Mouse (Mus musculus) CH12.LX (cell line): ENCODE measurements at regions not wholly inside any gene's neighbourhood (a gene's known extent, or its start where the extent isn't known, plus 50 kb on each side); places are given as distances from the start of the nearest gene placed in this dataset.

Experiments
- DNase-seq: peaks from one replicate; pipeline ENCODE4 v3.0.0-alpha.2; 2013; ENCODE audit errors: extremely low read depth
- H3K27ac ChIP-seq: 2 replicates; pipeline ENCODE4 v1.5.1; 2012; ENCODE audit warnings: low read depth, mild to moderate bottlenecking, control low read depth, moderate library complexity; ENCODE audit not compliant: insufficient read depth
- H3K27me3 ChIP-seq: replicated peaks from 2 replicates; pipeline ENCODE3; 2012; ENCODE audit warnings: inconsistent platforms
- H3K36me3 ChIP-seq, 2 experiments: replicated peaks in 1 of 2; 2 replicates each; pipeline versions ENCODE3 to v1.6.1; 2012; ENCODE audit warnings: inconsistent platforms in 1 of 2, low read length in 1 of 2, mild to moderate bottlenecking in 1 of 2, mixed read lengths in 1 of 2, moderate library complexity in 1 of 2; ENCODE audit not compliant: control insufficient read depth in 1 of 2, insufficient read depth in 1 of 2
- H3K4me1 ChIP-seq, 2 experiments: 2 replicates each; pipeline ENCODE4 v1.6.1; 2012; ENCODE audit warnings: inconsistent platforms in 1 of 2, moderate library complexity in 1 of 2; ENCODE audit not compliant: insufficient read depth in 2 of 2, control insufficient read depth in 1 of 2
- H3K4me2 ChIP-seq: 2 replicates; pipeline ENCODE4 v1.6.1; 2012; ENCODE audit warnings: low read depth, mild to moderate bottlenecking, control low read depth; ENCODE audit not compliant: poor library complexity, insufficient read depth, severe bottlenecking
- H3K4me3 ChIP-seq, 3 experiments: fragments of 150-350 bp in 1 of 3; sonication (generic) in 1 of 3; replicated peaks in 1 of 3; 2 replicates each; pipeline versions ENCODE3 to v1.5.1; 2011 to 2012; ENCODE audit warnings: low read depth in 2 of 3, low read length in 2 of 3, mild to moderate bottlenecking in 2 of 3, moderate library complexity in 2 of 3, control low read depth in 1 of 3, improper control_type of control experiment in 1 of 3, inconsistent platforms in 1 of 3, mixed read lengths in 1 of 3; ENCODE audit not compliant: poor library complexity in 1 of 3
- H3K79me2 ChIP-seq: replicated peaks from 2 replicates; pipeline ENCODE4 v1.6.1; 2012; ENCODE audit warnings: mild to moderate bottlenecking, moderate library complexity; ENCODE audit not compliant: control insufficient read depth, poor library complexity, insufficient read depth, severe bottlenecking; ENCODE audit errors: extremely low read depth
- H3K9ac ChIP-seq: 2 replicates; pipeline ENCODE4 v1.6.1; 2012; ENCODE audit warnings: low read depth, mild to moderate bottlenecking, control low read depth, moderate library complexity; ENCODE audit not compliant: insufficient read depth
- H3K9me3 ChIP-seq: replicated peaks from 2 replicates; pipeline ENCODE3; 2012; ENCODE audit warnings: low read length, inconsistent platforms, mixed read lengths
- CHD2 ChIP-seq: IDR thresholded peaks from 2 replicates; pipeline ENCODE4 v1.6.1; 2011; ENCODE audit warnings: low read length, improper control_type of control experiment
- ELF1 ChIP-seq: IDR thresholded peaks from 2 replicates; pipeline ENCODE4 v1.6.1; 2014; ENCODE audit warnings: low read depth, mild to moderate bottlenecking, inconsistent platforms, low read length, improper control_type of control experiment
- ETS1 ChIP-seq: conservative IDR thresholded peaks from 2 replicates; pipeline ENCODE4 v1.6.1; 2012; ENCODE audit warnings: low read depth, mild to moderate bottlenecking, inconsistent platforms, low read length, improper control_type of control experiment, moderate library complexity
- IRF4 ChIP-seq: IDR thresholded peaks from 2 replicates; pipeline ENCODE4 v1.6.1; 2014; ENCODE audit warnings: low read depth, mild to moderate bottlenecking, inconsistent platforms, low read length, improper control_type of control experiment
- JUND ChIP-seq: conservative IDR thresholded peaks from 2 replicates; pipeline ENCODE4 v1.6.1; 2011; ENCODE audit warnings: low read depth, low read length, improper control_type of control experiment
- MAX ChIP-seq: IDR thresholded peaks from 2 replicates; pipeline ENCODE4 v1.6.1; 2011; ENCODE audit warnings: low read length, improper control_type of control experiment
- MAZ ChIP-seq: IDR thresholded peaks from 2 replicates; pipeline ENCODE4 v1.6.1; 2012; ENCODE audit warnings: low read depth, mild to moderate bottlenecking, inconsistent platforms, low read length, improper control_type of control experiment, moderate library complexity
- MXI1 ChIP-seq: IDR thresholded peaks from 2 replicates; pipeline ENCODE4 v1.6.1; 2011; ENCODE audit warnings: mild to moderate bottlenecking, low read depth, low read length, improper control_type of control experiment
- MYC ChIP-seq: IDR thresholded peaks from 2 replicates; pipeline ENCODE4 v1.6.1; 2011; ENCODE audit warnings: low read depth, mild to moderate bottlenecking, improper control_type of control experiment, low read length
- NRF1 ChIP-seq: IDR thresholded peaks from 2 replicates; pipeline ENCODE4 v1.6.1; 2014; ENCODE audit warnings: low read depth, mild to moderate bottlenecking, inconsistent platforms, low read length, improper control_type of control experiment, moderate library complexity
- PAX5 ChIP-seq: IDR thresholded peaks from 2 replicates; pipeline ENCODE4 v1.6.1; 2012; ENCODE audit warnings: low read length, inconsistent platforms, mixed read lengths
- POLR2AphosphoS2 ChIP-seq: IDR thresholded peaks from 2 replicates; pipeline ENCODE4 v1.6.1; 2011; ENCODE audit warnings: low read depth, low read length, improper control_type of control experiment
- RAD21 ChIP-seq: IDR thresholded peaks from 2 replicates; pipeline ENCODE4 v1.6.1; 2011; ENCODE audit warnings: low read depth, mild to moderate bottlenecking, low read length, improper control_type of control experiment, moderate library complexity
- SIN3A ChIP-seq: IDR thresholded peaks from 2 replicates; pipeline ENCODE4 v1.6.1; 2012; ENCODE audit warnings: low read length, improper control_type of control experiment, inconsistent platforms
- SMC3 ChIP-seq: IDR thresholded peaks from 2 replicates; pipeline ENCODE4 v1.6.1; 2011; ENCODE audit warnings: low read depth, low read length, improper control_type of control experiment
- TBP ChIP-seq: conservative IDR thresholded peaks from 2 replicates; pipeline ENCODE4 v1.6.1; 2011; ENCODE audit warnings: low read depth, low read length, improper control_type of control experiment
- USF1 ChIP-seq: IDR thresholded peaks from 2 replicates; pipeline ENCODE4 v1.6.1; 2014; ENCODE audit warnings: low read depth, mild to moderate bottlenecking, inconsistent platforms, low read length, improper control_type of control experiment
- ZC3H11A ChIP-seq: IDR thresholded peaks from 2 replicates; pipeline ENCODE4 v1.6.1; 2012; ENCODE audit warnings: low read depth, mild to moderate bottlenecking, inconsistent platforms, low read length, improper control_type of control experiment
- dilution Hi-C: fragments of 300-500 bp; cut with MboI; formaldehyde crosslinking; loops from 2 replicates; pipeline ENCODE4 v1.14.3; 2020; ENCODE audit warnings: low sequenced_read_pairs; ENCODE audit not compliant: extremely low pct_unique_long_range_greater_than_20kb, extremely low pct_ligation_motif_present
- in situ Hi-C: fragments of 300-500 bp; cut with MboI; formaldehyde crosslinking; loops from 3 replicates; pipeline ENCODE4 v1.14.3; 2019; ENCODE audit warnings: low sequenced_read_pairs, low pct_ligation_motif_present, low pct_unique_long_range_greater_than_20kb, mixed read lengths

GRCm38 (mm10) chr7:37246156-37246555 lies 527.3 kb downstream of the Zfp536 start:
- H3K79me2 ChIP-seq = no peaks in the 10 kb centered on the region
- no peak overlapping the region for H3K9ac ChIP-seq
- H3K4me3 ChIP-seq = no peak overlapping the region
- TF ChIP-seq PAX5 = no peak
- no peak for TF ChIP-seq POLR2AphosphoS2
- TF ChIP-seq ETS1 = no peak
- no peak for TF ChIP-seq NRF1
- no peak for TF ChIP-seq USF1
- no peak for TF ChIP-seq JUND
- TF ChIP-seq RAD21 = no peak
- no peak for TF ChIP-seq ELF1
- TF ChIP-seq SIN3A = no peak
- no peak for TF ChIP-seq TBP
- TF ChIP-seq MAZ = no peak
- TF ChIP-seq MAX = no peak
- TF ChIP-seq SMC3 = no peak
- no peak overlapping the region for H3K27ac ChIP-seq
- H3K27me3 ChIP-seq = no peaks in the 10 kb centered on the region
- H3K36me3 ChIP-seq = no peaks in the 10 kb centered on the region
- in situ Hi-C loops = no loop called here
- H3K4me2 ChIP-seq = no peak overlapping the region
- H3K4me1 ChIP-seq = no peaks in the 10 kb centered on the region
- no peak for DNase-seq
- dilution Hi-C loops = no loop called here
- H3K9me3 ChIP-seq = peaks cover 76% of the 10 kb centered on the region

GRCm38 (mm10) chr7:37254431-37254830 lies 519.0 kb downstream of the Zfp536 start:
- in situ Hi-C loops = no loop called here
- dilution Hi-C loops = no loop called here
- Histone ChIP-seq H3K27ac (no peak overlapping the region), H3K9me3 (peaks cover 92% of the 10 kb centered on the region), H3K79me2 (no peaks in the 10 kb centered on the region), H3K4me1 (no peaks in the 10 kb centered on the region), H3K4me2 (no peak overlapping the region), H3K9ac (no peak overlapping the region), H3K27me3 (no peaks in the 10 kb centered on the region), H3K36me3 (no peaks in the 10 kb centered on the region), H3K4me3 (no peak overlapping the region)
- TF ChIP-seq CHD2 (no peak), MXI1 (no peak), IRF4 (no peak), POLR2AphosphoS2 (no peak), MAX (no peak), MYC (no peak), ZC3H11A (no peak)
- no peak for DNase-seq
